13 mouse cellular contexts compared by ENCODE assay signal in the genomic region with DNA sequence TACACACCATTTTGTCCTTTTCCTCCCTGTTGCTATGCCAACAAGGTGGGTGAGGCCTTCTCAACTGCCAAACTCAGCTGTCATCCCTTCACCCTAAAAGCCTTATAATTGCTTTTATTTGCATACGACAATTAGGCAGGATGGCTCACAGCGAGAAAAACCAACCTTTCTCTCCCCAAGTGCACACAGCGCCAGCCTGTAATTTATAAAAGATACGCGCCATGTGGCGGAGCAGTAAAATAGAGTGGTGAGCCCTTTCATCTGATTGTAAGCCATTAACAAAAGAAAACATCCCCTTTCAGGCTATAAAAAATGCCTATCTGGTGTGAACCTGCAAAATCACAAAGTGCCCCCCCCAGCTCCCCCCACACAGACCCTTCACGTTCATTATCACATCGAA.
A peak's percentile ranks its signal among the peaks of the same experiment; 100 is the strongest.
DNase-seq lines count a peak whose midpoint lies in the region; ATAC-seq and TF ChIP-seq lines count a peak whose summit lies in the region.
"Had no signal": no experiment of that assay in that cellular context is flagged by ENCODE, and none has a peak within 500 bp of the region (broad histone marks: within the 10 kb centered on the region; RNA-seq: fewer than 3 reads in every experiment).

No protein-coding gene starts in this region.

- ATAC-seq in forebrain, embryonic 12.5 days (ENCODE audit: low FRiP score), result peak; percentile 91
- ATAC-seq in hindbrain, embryonic 16.5 days, result 0 out of 2 replicates have a peak, but pooled peaks have one; percentile 30
- ATAC-seq in midbrain, postnatal 0 days (ENCODE audit: low FRiP score), result no peak

- WGBS in forebrain, embryonic 12.5 days, result 3% methylated on average over 8 of the region's 8 CpGs
- WGBS in hindbrain, embryonic 16.5 days, result 14% methylated on average over 8 of the region's 8 CpGs
- 17% methylated on average over 8 of the region's 8 CpGs for WGBS in midbrain, postnatal 0 days

- DNase-seq in embryo, embryonic 10.5 days (ENCODE audit: low spot score), result peak; percentile 69
- peak; percentile 32 for DNase-seq in midbrain, postnatal 0 days (ENCODE audit: low spot score)
- DNase-seq in heart, postnatal 4 days, result no peak
- no peak for DNase-seq in gastrocnemius, adult 2 months
- no peak for DNase-seq in left cerebral cortex, adult 8-10 months (ENCODE audit: low spot score in 2 of 2)
- DNase-seq in kidney, postnatal 36 days, result no peak
- DNase-seq: cerebellum, postnatal 25 days; right cerebral cortex, postnatal 14 days had no signal

- H3K9me3 ChIP-seq in forebrain, embryonic 12.5 days, result no peaks in the 10 kb centered on the region
- H3K9me3 ChIP-seq in hindbrain, embryonic 16.5 days (ENCODE audit: control insufficient read depth, low read length), result no peaks in the 10 kb centered on the region
- no peaks in the 10 kb centered on the region for H3K9me3 ChIP-seq in midbrain, postnatal 0 days (ENCODE audit: low read length)
- H3K9me3 ChIP-seq: lung, embryonic 15.5 days; stomach, embryonic 15.5 days had no signal

- peaks cover 16% of the 10 kb centered on the region for H3K27me3 ChIP-seq in forebrain, embryonic 12.5 days
- 0 out of 2 replicates have a peak, but pooled peaks cover 2% of the 10 kb centered on the region for H3K27me3 ChIP-seq in hindbrain, embryonic 16.5 days (replicated peaks; ENCODE audit: control insufficient read depth, insufficient read depth, low read length)
- no peaks in the 10 kb centered on the region; the same call in 1 of the 2 replicates for H3K27me3 ChIP-seq in midbrain, postnatal 0 days (ENCODE audit: insufficient read depth, low read length)
- H3K27me3 ChIP-seq: lung, embryonic 15.5 days; stomach, embryonic 15.5 days had no signal

- intact Hi-C loops in gastrocnemius, adult 2 months (cut with DNase I), result no loop called here

- H3K9ac ChIP-seq in forebrain, embryonic 12.5 days, result no peak overlapping the region
- no peak overlapping the region for H3K9ac ChIP-seq in hindbrain, embryonic 16.5 days (ENCODE audit: low read depth, low read length)
- no peak overlapping the region for H3K9ac ChIP-seq in midbrain, postnatal 0 days (replicated peaks; ENCODE audit: low read length, poor library complexity, severe bottlenecking)
- H3K9ac ChIP-seq: lung, embryonic 15.5 days; stomach, embryonic 15.5 days had no signal

- peaks cover 32% of the 10 kb centered on the region for H3K4me1 ChIP-seq in forebrain, embryonic 12.5 days
- peaks cover 3% of the 10 kb centered on the region; the same call in 1 of the 2 replicates for H3K4me1 ChIP-seq in hindbrain, embryonic 16.5 days (ENCODE audit: control insufficient read depth, insufficient read depth, low read depth, low read length)
- no peaks in the 10 kb centered on the region for H3K4me1 ChIP-seq in midbrain, postnatal 0 days (ENCODE audit: insufficient read depth, low read length)
- H3K4me1 ChIP-seq: lung, embryonic 15.5 days; stomach, embryonic 15.5 days had no signal

- H3K36me3 ChIP-seq in forebrain, embryonic 12.5 days (replicated peaks), result no peaks in the 10 kb centered on the region
- no peaks in the 10 kb centered on the region for H3K36me3 ChIP-seq in hindbrain, embryonic 16.5 days (ENCODE audit: control insufficient read depth, insufficient read depth, low read length)
- no peaks in the 10 kb centered on the region for H3K36me3 ChIP-seq in midbrain, postnatal 0 days (ENCODE audit: insufficient read depth, low read length)
- H3K36me3 ChIP-seq: lung, embryonic 15.5 days; stomach, embryonic 15.5 days had no signal

- peak overlapping the region; percentile 87 for H3K27ac ChIP-seq in forebrain, embryonic 12.5 days
- no peak overlapping the region for H3K27ac ChIP-seq in hindbrain, embryonic 16.5 days (ENCODE audit: low read depth, low read length)
- H3K27ac ChIP-seq in midbrain, postnatal 0 days (ENCODE audit: low read depth, low read length), result no peak overlapping the region
- no peak overlapping the region for H3K27ac ChIP-seq in gastrocnemius, adult 2 months
- H3K27ac ChIP-seq: layer of hippocampus, adult 2 months; lung, embryonic 15.5 days; stomach, embryonic 15.5 days had no signal

- TF ChIP-seq CTCF in midbrain, postnatal 0 days (IDR thresholded peaks at IDR 0.05), result no peak
- no peak for TF ChIP-seq CTCF in gastrocnemius, adult 2 months (IDR thresholded peaks at IDR 0.05)

- H3K4me2 ChIP-seq in forebrain, embryonic 12.5 days, result peak overlapping the region; percentile 31
- H3K4me2 ChIP-seq in hindbrain, embryonic 16.5 days (ENCODE audit: low read length), result peak overlapping the region; percentile 29; the same call in 1 of the 2 replicates
- no peak overlapping the region for H3K4me2 ChIP-seq in midbrain, postnatal 0 days (ENCODE audit: low read depth, low read length, poor library complexity, severe bottlenecking)
- H3K4me2 ChIP-seq: lung, embryonic 15.5 days; stomach, embryonic 15.5 days had no signal

- H3K4me3 ChIP-seq in forebrain, embryonic 12.5 days (replicated peaks), result no peak overlapping the region
- no peak overlapping the region for H3K4me3 ChIP-seq in hindbrain, embryonic 16.5 days (ENCODE audit: low read length)
- no peak overlapping the region for H3K4me3 ChIP-seq in midbrain, postnatal 0 days (ENCODE audit: low read depth, low read length)
- H3K4me3 ChIP-seq in gastrocnemius, adult 2 months, result no peak overlapping the region
- H3K4me3 ChIP-seq: layer of hippocampus, adult 2 months; lung, embryonic 15.5 days; stomach, embryonic 15.5 days had no signal

Comparison
In these comparisons a context has a peak if more than half of its experiments do, and no peak if none do; other contexts are left out.
1. DNase-seq: peak in embryo, embryonic 10.5 days (single experiment) and midbrain, postnatal 0 days (single experiment); none in heart, postnatal 4 days (single experiment), gastrocnemius, adult 2 months (single experiment), left cerebral cortex, adult 8-10 months (0 of 2) and kidney, postnatal 36 days (0 of 2).